Mouse (Mus musculus) intestine, embryonic 15.5 days (tissue): Measurements from ENCODE around the gene Pitpnc1. TPM values are rescaled to one million over a fixed set of nuclear protein-coding genes. Genes with fewer than 3 reads are reported as not detected.

Experiments
- ATAC-seq: fragments of 200-750 bp; cut with Nextera tagmentation; 2 replicates; pipeline ENCODE4 v1.8.0; 2017; ENCODE audit warnings: moderate TSS enrichment, moderate library complexity
- H3K27ac ChIP-seq: fragments of 300-500 bp; sonication (generic); 2 replicates; pipeline ENCODE4 v1.5.1; 2015; ENCODE audit warnings: mild to moderate bottlenecking, inconsistent platforms
- H3K27me3 ChIP-seq: fragments of 300-500 bp; sonication (generic); replicated peaks from 2 replicates; pipeline ENCODE4 v1.6.1; 2015; ENCODE audit warnings: inconsistent platforms
- H3K36me3 ChIP-seq: fragments of 300-500 bp; sonication (generic); 2 replicates; pipeline ENCODE4 v1.6.1; 2015; ENCODE audit warnings: inconsistent platforms
- H3K4me1 ChIP-seq: fragments of 300-500 bp; sonication (generic); replicated peaks from 2 replicates; pipeline ENCODE4 v1.6.1; 2015; ENCODE audit warnings: inconsistent platforms
- H3K4me2 ChIP-seq: fragments of 300-500 bp; sonication (generic); replicated peaks from 2 replicates; pipeline ENCODE4 v1.6.1; 2015; ENCODE audit warnings: mild to moderate bottlenecking, inconsistent platforms
- H3K4me3 ChIP-seq: fragments of 300-500 bp; sonication (generic); replicated peaks from 2 replicates; pipeline ENCODE4 v1.5.1; 2015; ENCODE audit warnings: inconsistent platforms
- H3K9ac ChIP-seq: fragments of 300-500 bp; sonication (generic); 2 replicates; pipeline ENCODE4 v1.6.1; 2015; ENCODE audit warnings: inconsistent platforms
- H3K9me3 ChIP-seq: fragments of 300-500 bp; sonication (generic); 2 replicates; pipeline ENCODE4 v1.6.1; 2016; ENCODE audit warnings: inconsistent platforms
- WGBS: fragments of 180-500 bp; shearing (Covaris S2); methylation state at CpG from one replicate; pipeline ENCODE4 v1.1.7; 2015; 5-methylcytosine and 5-hydroxymethylcytosine counted together
- polyA plus RNA-seq: library from polyadenylated mRNA; unstranded; fragments of >200 nt; fragmentation: Nextera tagmentation; extraction: Ambion mirVana; gene quantifications from 2 replicates; pipeline ENCODE4 v1.2.1, GENCODE M21; 2015

The Pitpnc1 gene
- polyA plus RNA-seq, 1 experiment from 2014 or later, result 14.2 TPM

GRCm38 (mm10) chr11:107393154-107393827 is 77.2 kb downstream of the Pitpnc1 start:
- Histone ChIP-seq H3K27me3 (no peaks in the 10 kb centered on the region), H3K9me3 (no peaks in the 10 kb centered on the region), H3K4me2 (no peak overlapping the region), H3K36me3 (no peaks in the 10 kb centered on the region), H3K27ac (no peak overlapping the region), H3K4me3 (no peak overlapping the region), H3K9ac (no peak overlapping the region), H3K4me1 (peaks cover 4% of the 10 kb centered on the region; the same call in 1 of the 2 replicates)
- no peak for ATAC-seq
- 85% methylated on average over 7 of the region's 7 CpGs for WGBS

GRCm38 (mm10) chr11:107390540-107390939 is 80.0 kb downstream of the Pitpnc1 start:
- WGBS, result 75% methylated on average over 2 of the region's 2 CpGs
- no peak for ATAC-seq
- no peaks in the 10 kb centered on the region; the same call in 1 of the 2 replicates for H3K4me1 ChIP-seq

GRCm38 (mm10) chr11:107390001-107390400 is 80.5 kb downstream of the Pitpnc1 start:
- no peak for ATAC-seq
- no peaks in the 10 kb centered on the region for H3K36me3 ChIP-seq
- no peaks in the 10 kb centered on the region; the same call in 1 of the 2 replicates for H3K4me1 ChIP-seq
- H3K4me2 ChIP-seq, result no peak overlapping the region
- H3K4me3 ChIP-seq, result no peak overlapping the region
- H3K27me3 ChIP-seq, result no peaks in the 10 kb centered on the region
- no peak overlapping the region for H3K9ac ChIP-seq
- no peaks in the 10 kb centered on the region for H3K9me3 ChIP-seq
- no peak overlapping the region for H3K27ac ChIP-seq
- WGBS, result 59% methylated on average over 10 of the region's 10 CpGs

More at GRCm38 (mm10) chr11:107390540-107390939, 80.0 kb downstream of the Pitpnc1 start:
- H3K27ac ChIP-seq, result no peak overlapping the region
- H3K4me3 ChIP-seq, result no peak overlapping the region
- H3K9me3 ChIP-seq, result no peaks in the 10 kb centered on the region
- no peaks in the 10 kb centered on the region for H3K36me3 ChIP-seq
- H3K27me3 ChIP-seq, result no peaks in the 10 kb centered on the region
- no peak overlapping the region for H3K4me2 ChIP-seq
- no peak overlapping the region for H3K9ac ChIP-seq

DNA sequence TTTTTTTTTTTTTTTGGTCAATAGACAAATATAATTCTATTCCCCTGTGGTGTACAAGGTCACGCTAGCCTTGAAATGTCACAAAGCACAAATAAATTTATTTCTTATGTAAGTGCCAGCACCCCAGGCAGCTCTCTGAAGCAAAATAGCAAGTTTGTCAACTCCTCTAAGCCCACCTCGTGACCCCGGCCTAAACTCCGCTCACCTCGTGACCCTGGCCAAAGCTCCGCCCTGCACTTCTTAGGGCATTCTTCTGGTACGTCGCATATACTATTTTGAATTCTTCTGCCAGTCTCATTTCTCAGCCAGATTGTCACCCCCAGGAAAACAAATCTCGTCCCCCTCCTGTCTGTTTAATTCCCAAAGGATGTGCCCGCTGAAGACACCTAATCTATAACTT is 84.0 kb downstream of the Pitpnc1 start:
- no peaks in the 10 kb centered on the region for H3K9me3 ChIP-seq
- H3K36me3 ChIP-seq, result no peaks in the 10 kb centered on the region
- H3K27ac ChIP-seq, result no peak overlapping the region
- no peaks in the 10 kb centered on the region for H3K4me1 ChIP-seq
- no peak overlapping the region for H3K4me3 ChIP-seq
- no peaks in the 10 kb centered on the region for H3K27me3 ChIP-seq
- WGBS, result 70% methylated on average over 10 of the region's 10 CpGs
- no peak for ATAC-seq
- H3K9ac ChIP-seq, result no peak overlapping the region
- H3K4me2 ChIP-seq, result no peak overlapping the region

GRCm38 (mm10) chr11:107385306-107385705 is 85.2 kb downstream of the Pitpnc1 start:
- H3K9me3 ChIP-seq, result no peaks in the 10 kb centered on the region
- H3K27ac ChIP-seq, result no peak overlapping the region
- no peaks in the 10 kb centered on the region for H3K27me3 ChIP-seq
- no peak overlapping the region for H3K9ac ChIP-seq
- H3K4me2 ChIP-seq, result no peak overlapping the region
- no peaks in the 10 kb centered on the region for H3K4me1 ChIP-seq
- WGBS, result 71% methylated on average over 4 of the region's 4 CpGs
- no peaks in the 10 kb centered on the region for H3K36me3 ChIP-seq
- H3K4me3 ChIP-seq, result no peak overlapping the region
- ATAC-seq, result no peak

- no peak for ATAC-seq
- H3K4me2 ChIP-seq, result no peak overlapping the region
- H3K4me1 ChIP-seq, result no peaks in the 10 kb centered on the region
- H3K27me3 ChIP-seq, result no peaks in the 10 kb centered on the region
- no peaks in the 10 kb centered on the region for H3K36me3 ChIP-seq
- H3K27ac ChIP-seq, result no peak overlapping the region
- no peak overlapping the region for H3K4me3 ChIP-seq
- H3K9me3 ChIP-seq, result no peaks in the 10 kb centered on the region
- 77% methylated on average over 6 of the region's 6 CpGs for WGBS
- H3K9ac ChIP-seq, result no peak overlapping the region
Measured at GRCm38 (mm10) chr11:107383985-107384384, 86.5 kb downstream of the Pitpnc1 start.

DNA sequence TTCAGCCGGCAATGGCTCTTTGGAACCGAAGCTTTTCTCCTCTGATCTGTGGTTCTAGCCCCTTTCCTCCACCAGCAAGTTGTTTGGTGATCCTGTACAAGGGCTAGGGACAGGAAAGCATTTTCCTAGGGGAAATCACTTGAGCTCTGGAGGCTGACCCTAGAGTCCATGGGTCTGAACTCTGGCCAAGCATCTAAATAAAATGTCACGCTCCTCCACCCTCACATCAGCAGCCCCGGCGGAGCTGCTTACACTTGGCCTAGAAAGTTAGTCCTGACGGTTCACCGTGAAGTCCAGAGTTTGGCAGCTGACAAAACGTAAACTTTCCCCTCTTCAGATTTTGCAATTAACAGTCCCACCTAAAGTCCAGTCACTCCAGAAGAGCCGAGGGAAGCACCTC is 90.5 kb downstream of the Pitpnc1 start:
- Histone ChIP-seq H3K27me3 (no peaks in the 10 kb centered on the region), H3K27ac (0 out of 2 replicates have a peak overlapping the region, but pooled peaks have one; percentile 17), H3K36me3 (no peaks in the 10 kb centered on the region), H3K9ac (no peak overlapping the region), H3K4me3 (no peak overlapping the region), H3K4me1 (peaks cover 12% of the 10 kb centered on the region), H3K9me3 (no peaks in the 10 kb centered on the region), H3K4me2 (no peak overlapping the region)
- ATAC-seq, result no peak
- WGBS, result 72% methylated on average over 9 of the region's 9 CpGs

DNA sequence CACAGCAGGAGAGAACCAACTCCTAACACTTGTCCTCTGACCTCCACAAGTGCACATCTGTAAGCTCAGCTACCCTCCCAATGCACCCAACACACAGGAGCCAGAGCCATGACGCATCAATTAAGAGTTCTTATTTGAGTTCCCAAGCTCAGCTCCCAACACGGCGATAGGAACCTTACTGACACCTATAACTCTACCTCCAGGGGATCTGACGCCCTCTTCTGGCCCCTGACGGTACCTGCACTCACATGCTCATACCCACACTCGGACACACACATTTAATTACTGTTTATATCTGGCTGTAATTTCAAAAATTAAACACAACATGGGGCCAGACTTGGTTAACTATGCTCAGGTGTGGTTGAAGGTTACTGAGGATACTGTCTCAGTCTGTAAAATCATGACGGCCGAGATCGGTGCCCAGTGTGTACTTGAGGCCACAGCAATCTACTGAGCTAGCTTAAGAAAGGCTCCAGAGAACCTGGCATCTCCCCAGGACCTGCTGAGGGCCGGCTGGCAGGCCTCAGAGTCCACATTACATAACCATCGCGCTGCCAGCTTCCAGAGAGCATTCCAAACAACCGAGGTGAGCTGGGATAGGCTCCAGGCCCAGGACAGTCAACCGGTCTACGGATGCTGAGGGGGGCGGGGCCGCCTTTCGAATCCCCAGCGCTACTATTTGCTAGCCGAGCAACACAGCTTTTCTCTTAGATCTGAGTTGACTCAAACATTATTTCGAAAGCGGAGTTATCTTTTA is 91.2 kb downstream of the Pitpnc1 start:
- Histone ChIP-seq H3K36me3 (no peaks in the 10 kb centered on the region), H3K9me3 (no peaks in the 10 kb centered on the region), H3K9ac (no peak overlapping the region), H3K27me3 (no peaks in the 10 kb centered on the region), H3K27ac (no peak overlapping the region), H3K4me1 (peaks cover 12% of the 10 kb centered on the region), H3K4me2 (no peak overlapping the region), H3K4me3 (no peak overlapping the region)
- WGBS, result 86% methylated on average over 22 of the region's 22 CpGs
- no peak for ATAC-seq

DNA sequence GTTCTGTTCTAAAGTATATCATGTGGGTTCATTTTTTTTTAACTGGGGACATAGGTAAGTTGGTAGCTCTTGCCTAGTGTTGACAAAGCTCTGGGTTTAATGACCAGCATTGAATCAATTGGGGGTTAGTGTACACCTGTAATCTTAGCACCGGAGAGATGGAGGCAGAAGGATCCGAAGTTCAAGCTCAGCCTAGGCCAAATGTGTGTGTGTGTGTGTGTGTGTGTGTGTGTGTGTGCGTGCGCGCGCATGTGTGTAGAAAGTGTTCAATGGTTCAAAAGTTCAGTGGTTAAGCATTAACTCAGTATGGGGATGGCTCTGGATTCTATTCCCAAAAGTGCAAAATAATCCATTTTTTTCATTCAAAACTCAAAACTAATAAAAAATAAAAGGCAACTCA is 93.2 kb downstream of the Pitpnc1 start:
- H3K9me3 ChIP-seq, result no peaks in the 10 kb centered on the region
- H3K27ac ChIP-seq, result no peak overlapping the region
- no peaks in the 10 kb centered on the region for H3K27me3 ChIP-seq
- ATAC-seq, result peak; percentile 59
- peaks cover 12% of the 10 kb centered on the region for H3K4me1 ChIP-seq
- no peak overlapping the region for H3K4me2 ChIP-seq
- WGBS, result 74% methylated on average over 6 of the region's 6 CpGs
- H3K36me3 ChIP-seq, result no peaks in the 10 kb centered on the region
- no peak overlapping the region for H3K9ac ChIP-seq
- H3K4me3 ChIP-seq, result no peak overlapping the region

- WGBS, result 39% methylated on average over 12 of the region's 12 CpGs
- peak overlapping the region; percentile 45 for H3K27ac ChIP-seq
- H3K36me3 ChIP-seq, result no peaks in the 10 kb centered on the region
- no peaks in the 10 kb centered on the region for H3K27me3 ChIP-seq
- peak overlapping the region; percentile 26 for H3K4me2 ChIP-seq
- H3K9ac ChIP-seq, result no peak overlapping the region
- ATAC-seq, result peak; percentile 81
- H3K9me3 ChIP-seq, result no peaks in the 10 kb centered on the region
- peaks cover 12% of the 10 kb centered on the region for H3K4me1 ChIP-seq
- H3K4me3 ChIP-seq, result no peak overlapping the region
Measured at GRCm38 (mm10) chr11:107376272-107376671, 94.2 kb downstream of the Pitpnc1 start.

DNA sequence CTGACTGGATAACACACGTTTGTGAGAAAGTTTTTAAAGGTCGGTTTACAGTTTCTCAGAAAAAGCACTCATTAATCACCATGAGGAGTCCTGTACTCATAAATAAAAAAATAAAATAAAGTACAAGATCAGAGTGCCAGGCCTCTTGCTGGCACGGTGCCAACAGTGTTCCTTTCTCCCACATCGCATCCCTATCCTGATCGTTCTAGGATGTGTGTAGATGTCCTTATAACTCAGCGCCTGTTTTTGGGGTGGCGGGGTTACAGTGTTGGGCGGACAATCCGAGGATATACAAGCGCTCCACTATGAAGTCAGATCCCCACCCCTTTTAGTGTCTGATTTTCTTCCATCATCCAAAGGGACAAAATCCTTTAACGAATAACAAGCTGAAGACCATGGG is 94.7 kb downstream of the Pitpnc1 start:
- H3K4me1 ChIP-seq, result peaks cover 12% of the 10 kb centered on the region
- ATAC-seq, result no peak
- H3K27ac ChIP-seq, result peak overlapping the region; percentile 45
- H3K4me3 ChIP-seq, result no peak overlapping the region
- 70% methylated on average over 11 of the region's 11 CpGs for WGBS
- H3K27me3 ChIP-seq, result no peaks in the 10 kb centered on the region
- H3K4me2 ChIP-seq, result peak overlapping the region; percentile 26; the same call in 1 of the 2 replicates
- H3K36me3 ChIP-seq, result no peaks in the 10 kb centered on the region
- no peaks in the 10 kb centered on the region for H3K9me3 ChIP-seq
- no peak overlapping the region for H3K9ac ChIP-seq

DNA sequence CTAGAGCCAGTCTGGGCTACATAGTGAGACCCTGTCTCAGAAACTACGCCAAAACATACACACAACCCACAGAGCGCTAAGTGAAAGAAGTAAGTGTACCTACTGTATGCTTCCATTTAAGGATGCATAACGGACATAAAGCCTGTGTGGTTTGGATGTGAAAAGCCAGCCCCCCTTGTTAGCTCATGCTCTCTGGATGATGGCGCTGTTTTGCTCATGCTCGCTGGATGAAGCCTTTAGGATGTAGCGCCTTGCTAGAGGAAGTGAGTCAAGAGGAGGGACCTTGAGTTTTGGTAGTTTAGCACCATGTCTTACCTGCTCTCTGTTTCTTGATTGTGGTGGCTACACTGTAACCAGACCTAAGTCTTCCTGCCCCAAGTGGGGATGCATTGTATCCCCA is 96.9 kb downstream of the Pitpnc1 start:
- Histone ChIP-seq H3K27me3 (no peaks in the 10 kb centered on the region), H3K4me3 (no peak overlapping the region), H3K4me1 (peaks cover 12% of the 10 kb centered on the region), H3K36me3 (no peaks in the 10 kb centered on the region), H3K9me3 (no peaks in the 10 kb centered on the region), H3K4me2 (no peak overlapping the region), H3K27ac (no peak overlapping the region), H3K9ac (no peak overlapping the region)
- WGBS, result 94% methylated on average over 6 of the region's 6 CpGs
- no peak for ATAC-seq
